Mouse (Mus musculus): Measurements from ENCODE around the gene Ybx2.

DNA sequence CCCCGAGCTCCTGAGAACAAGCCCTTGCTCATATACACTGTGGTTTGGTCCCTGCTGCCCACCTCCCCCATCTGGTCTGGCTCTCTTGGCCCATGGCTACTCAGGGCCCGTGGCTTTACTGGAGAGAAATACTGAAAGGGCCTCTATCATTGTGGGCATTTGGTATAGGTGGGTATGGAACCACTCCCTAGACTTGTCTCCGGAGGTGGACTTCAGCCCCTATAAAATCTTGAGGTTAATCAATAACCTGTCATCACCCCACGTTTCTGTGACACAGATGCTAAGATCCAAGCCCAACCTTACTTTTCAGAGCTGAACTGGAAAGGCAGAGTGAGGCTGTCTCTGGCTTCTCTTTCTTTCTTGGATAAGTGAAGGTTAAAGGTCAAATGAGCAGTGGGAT, 33.2 kb downstream of the Ybx2 start:
- TF ChIP-seq CTCF (IDR thresholded peaks at IDR 0.05; ENCODE audit: low read depth, low read length): no peak
- no peak for TF ChIP-seq POLR2A (IDR thresholded peaks at IDR 0.05; ENCODE audit: insufficient read depth, low read length)

Measured in ES-Bruce4 (cell line).